Mouse (Mus musculus) spleen, adult 12 weeks (tissue): ENCODE data around the gene Zfp771.
A peak's percentile ranks its signal among the peaks of the same experiment; 100 is the strongest.

Source experiments
- DNase-seq: peaks from one replicate; pipeline ENCODE4 v3.0.0; 2022; ENCODE audit warnings: low spot score

The Zfp771 gene

DNA sequence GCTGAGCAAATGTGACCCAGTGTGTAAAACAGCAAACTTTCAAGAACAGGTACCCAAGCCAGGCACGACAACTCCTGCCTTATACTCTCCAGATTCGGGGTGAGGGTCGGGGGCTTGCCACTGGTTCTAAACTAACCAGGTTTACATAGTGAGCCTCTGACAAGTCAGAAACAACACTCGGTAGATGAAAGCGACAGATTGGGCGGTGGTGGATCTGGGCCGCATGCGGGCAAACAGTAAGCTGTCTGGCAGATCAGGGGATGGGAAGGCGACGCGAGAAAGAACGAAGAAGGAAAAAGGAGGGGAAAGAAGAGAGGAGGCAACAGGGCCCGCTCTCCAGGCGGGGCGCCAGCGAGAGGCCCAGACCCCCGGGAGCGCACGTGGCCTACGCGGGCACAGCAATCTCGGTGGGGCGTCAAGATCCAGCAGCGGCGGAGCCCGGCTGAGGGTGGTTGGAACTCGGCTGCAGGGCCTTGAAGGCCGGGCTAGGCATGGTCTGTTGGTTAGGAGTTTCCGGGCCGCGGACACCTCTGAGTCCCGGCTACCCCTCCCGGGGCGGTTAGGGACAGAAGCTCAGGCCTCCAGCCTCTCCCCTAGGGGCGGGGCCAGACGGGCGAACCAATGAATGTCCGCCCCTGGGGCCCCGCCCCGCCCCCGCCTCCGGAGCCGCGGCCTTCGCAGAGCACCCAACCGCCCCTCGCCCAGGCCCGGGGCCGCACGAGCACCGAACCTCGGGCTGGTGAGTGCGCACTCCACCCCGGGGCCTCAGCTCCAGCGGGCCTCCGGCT is at the start of gene Zfp771:
Gene Zfp771, plus strand, starts transcription at position 405 of the 788 bp plus-strand sequence.
- peak; percentile 88 for DNase-seq

GRCm38 (mm10) chr7:127194633-127195029 is 49.4 kb upstream of the Zfp771 start:
- DNase-seq = no peak

DNA sequence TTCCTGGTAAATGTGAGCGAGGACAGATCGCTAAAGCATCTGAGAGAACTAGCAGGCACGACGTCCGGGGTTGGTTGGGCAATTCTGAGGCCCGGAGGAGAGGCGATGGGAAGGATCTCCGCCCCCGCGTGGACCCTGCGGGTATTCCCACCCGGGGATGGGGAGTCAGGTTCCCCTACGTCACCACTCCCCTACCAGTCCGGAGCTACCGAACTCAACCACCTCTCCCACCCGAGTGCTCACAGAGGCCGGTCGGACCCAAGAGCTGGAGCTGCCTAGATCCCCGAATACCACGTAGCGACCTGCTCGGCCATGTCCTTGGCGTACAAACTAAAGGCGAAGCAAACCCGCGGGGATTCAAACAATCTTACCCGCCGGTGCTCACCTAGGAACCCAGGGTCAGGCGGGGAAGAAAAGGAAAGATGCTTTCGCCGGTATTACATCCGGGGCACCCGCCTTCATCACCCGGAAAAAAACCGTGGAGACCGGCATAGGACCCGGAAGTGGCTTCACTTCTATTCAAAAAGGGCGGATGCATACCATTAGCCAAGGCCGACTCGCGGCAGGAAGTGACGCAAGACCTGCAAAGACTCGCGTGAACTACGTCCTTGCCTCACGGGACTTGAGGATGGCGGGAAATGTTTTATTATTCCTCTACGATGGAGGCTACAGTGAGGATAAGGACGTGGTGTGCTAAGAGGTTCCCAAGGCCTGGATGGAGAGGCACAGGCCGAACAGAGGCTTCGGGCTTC is 48.4 kb upstream of the Zfp771 start, which contains the start of gene Cd2bp2:
Gene Cd2bp2, minus strand, starts transcription at position 507 of the 752 bp plus-strand sequence.
- DNase-seq = peak; percentile 88

- no peak for DNase-seq
Observed at GRCm38 (mm10) chr7:127196484-127196883, 47.6 kb upstream of the Zfp771 start.

- no peak for DNase-seq
Observed at GRCm38 (mm10) chr7:127206606-127207005, 37.5 kb upstream of the Zfp771 start.

DNA sequence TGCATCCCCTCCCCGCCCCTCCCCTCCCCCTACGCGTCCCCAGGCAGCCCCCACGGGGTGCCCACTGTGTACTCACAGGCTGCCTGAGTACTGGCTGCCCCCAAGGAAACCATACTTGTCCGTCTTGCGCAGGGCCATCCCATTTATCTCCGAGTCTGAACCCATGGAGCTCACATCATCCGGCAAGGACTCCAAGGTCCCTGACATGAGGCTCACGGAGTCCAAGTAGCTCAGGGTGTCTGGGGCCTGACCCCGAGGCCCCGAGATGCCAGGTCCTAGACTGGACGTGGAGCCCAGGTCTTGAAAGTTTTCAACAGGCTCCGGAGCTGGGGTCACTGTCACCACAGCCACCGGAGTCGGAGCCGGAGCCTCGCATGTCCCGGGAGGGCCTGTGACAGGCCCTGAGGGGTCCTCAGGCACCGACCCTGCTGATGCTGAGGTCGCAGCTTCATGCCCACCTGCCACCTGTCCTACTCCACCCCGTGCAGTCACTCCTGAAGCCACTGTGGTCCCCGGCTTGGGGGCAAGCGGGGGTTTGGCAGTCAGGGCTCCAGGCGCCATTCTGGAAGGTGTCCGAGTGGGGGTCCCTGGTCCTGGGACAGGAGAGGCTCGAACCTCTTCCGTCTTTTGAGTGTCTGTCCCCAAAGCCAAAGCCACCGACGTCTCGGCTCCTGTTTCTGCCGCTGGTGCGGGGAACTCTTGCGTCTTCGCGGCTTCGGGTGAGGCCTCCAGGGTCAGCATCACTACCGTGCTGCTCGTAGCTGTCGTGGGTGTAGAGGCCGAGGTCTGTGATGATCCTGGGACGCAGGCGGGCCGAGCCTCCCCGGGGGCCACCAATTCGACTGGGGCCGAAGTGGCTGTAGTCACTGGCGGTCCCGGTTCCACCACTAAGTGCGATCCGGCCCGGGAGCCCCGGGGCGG is 36.4 kb upstream of the Zfp771 start:
- peak; percentile 28 for DNase-seq

DNA sequence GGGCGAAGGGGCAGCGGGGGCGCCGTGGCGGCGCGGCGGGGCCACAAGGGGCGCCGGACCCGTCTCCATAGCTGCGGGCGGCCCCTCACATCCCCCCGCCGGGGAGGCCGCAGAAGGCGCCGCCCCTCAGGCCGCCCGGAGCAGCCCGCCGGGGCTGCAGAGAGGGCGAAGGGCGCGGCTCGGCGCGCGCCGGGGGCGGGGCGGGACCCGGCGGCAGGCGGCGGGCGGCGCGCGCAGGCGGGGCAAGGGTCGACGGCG is 35.9 kb upstream of the Zfp771 start, which contains the start of gene Tbc1d10b:
Gene Tbc1d10b, minus strand, starts transcription at position 174 of the 258 bp plus-strand sequence.
- no peak for DNase-seq

GRCm38 (mm10) chr7:127208553-127209438 is 35.3 kb upstream of the Zfp771 start, which contains the start of gene Mylpf:
Gene Mylpf (plus strand): TSS chr7:127208890.
- DNase-seq = peak; percentile 89

DNA sequence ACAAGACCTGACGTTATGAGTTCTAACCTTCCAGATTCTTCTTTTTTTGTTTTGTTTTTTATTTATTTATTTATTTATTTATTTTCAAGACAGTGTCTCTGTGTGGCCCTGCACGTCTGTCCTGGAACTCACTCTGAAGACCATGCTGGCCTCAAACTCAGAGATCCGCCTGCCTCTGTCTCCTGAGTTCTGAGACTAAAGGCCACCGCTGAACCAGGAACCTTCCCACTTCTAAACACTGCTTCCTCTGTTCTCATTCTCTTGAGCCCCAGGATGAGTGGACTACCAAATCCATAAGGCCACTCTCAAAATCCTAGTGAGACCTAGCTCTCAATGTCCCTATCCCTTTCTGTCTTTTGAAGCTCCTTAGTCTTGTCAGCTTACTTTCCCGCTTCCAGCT is 34.2 kb upstream of the Zfp771 start:
- DNase-seq = no peak

DNA sequence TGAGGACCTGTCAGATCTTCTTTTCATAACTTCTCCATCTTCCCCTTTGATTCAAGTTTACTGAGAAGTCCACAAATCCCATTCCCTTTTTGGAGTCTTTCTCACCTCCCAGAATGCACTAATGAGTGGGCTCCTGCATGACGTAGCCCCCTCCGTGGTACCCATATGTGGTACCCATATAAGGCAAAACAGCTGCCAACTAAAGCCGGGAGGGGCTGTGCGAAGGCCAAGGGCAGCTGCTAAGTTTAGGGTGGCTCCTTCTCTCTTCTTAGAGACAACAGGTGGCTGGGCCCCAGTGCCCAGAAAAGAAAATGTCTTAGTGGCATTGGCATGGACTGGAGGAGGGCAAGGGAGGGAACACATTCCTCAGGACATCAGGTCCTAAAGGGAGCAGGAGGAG is 33.8 kb upstream of the Zfp771 start:
- DNase-seq = no peak

GRCm38 (mm10) chr7:127211014-127211745 is 32.9 kb upstream of the Zfp771 start:
- no peak for DNase-seq

GRCm38 (mm10) chr7:127212432-127213250 is 31.4 kb upstream of the Zfp771 start:
- no peak for DNase-seq

GRCm38 (mm10) chr7:127213485-127213884 is 30.6 kb upstream of the Zfp771 start:
- DNase-seq = no peak

- DNase-seq = no peak
Observed at GRCm38 (mm10) chr7:127213930-127214329, 30.1 kb upstream of the Zfp771 start.

GRCm38 (mm10) chr7:127214521-127214920 is 29.6 kb upstream of the Zfp771 start:
- no peak for DNase-seq

- peak; percentile 44 for DNase-seq
Observed at GRCm38 (mm10) chr7:127214981-127215871, 28.8 kb upstream of the Zfp771 start.

DNA sequence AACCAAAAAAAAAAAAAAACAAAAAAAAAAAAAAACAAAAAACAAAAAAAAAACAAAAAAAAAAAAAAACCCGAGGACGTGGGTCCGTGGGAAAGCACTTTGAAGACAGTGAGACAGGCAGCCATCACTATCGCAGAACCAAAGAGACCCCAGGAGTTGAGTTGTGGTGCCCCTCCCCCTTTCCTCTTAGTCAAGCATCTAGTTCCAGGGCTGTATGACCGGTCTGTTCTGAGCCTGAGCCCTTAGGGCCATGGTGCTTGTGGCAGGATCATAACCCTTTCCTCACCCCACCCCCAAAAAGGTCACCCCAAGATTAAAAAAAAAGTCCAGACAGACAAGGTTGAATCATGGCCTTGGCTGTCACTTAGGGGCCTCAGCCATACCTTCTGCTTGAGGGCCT is 27.8 kb upstream of the Zfp771 start:
- no peak for DNase-seq

- DNase-seq = no peak
Observed at GRCm38 (mm10) chr7:127217475-127217874, 26.6 kb upstream of the Zfp771 start.
